Mouse (Mus musculus): ENCODE data around the gene Zc3hav1.

The Zc3hav1 gene

GRCm38 (mm10) chr6:38352451-38352850 is 2.0 kb downstream of the Zc3hav1 start:
- DNase-seq (ENCODE audit: inconsistent ontology term): no peak

- no peak for DNase-seq (ENCODE audit: inconsistent ontology term)
These were observed 2.5 kb downstream of the Zc3hav1 start for GRCm38 (mm10) chr6:38351930-38352329.

- DNase-seq (ENCODE audit: inconsistent ontology term): no peak
These were observed 4.6 kb downstream of the Zc3hav1 start for GRCm38 (mm10) chr6:38349806-38350205.

- DNase-seq (ENCODE audit: inconsistent ontology term): no peak
These were observed 5.5 kb downstream of the Zc3hav1 start for GRCm38 (mm10) chr6:38348811-38349453.

- DNase-seq (ENCODE audit: inconsistent ontology term): no peak
These were observed 6.5 kb downstream of the Zc3hav1 start for GRCm38 (mm10) chr6:38347875-38348274.

- no peak for DNase-seq (ENCODE audit: inconsistent ontology term)
These were observed 8.6 kb downstream of the Zc3hav1 start for GRCm38 (mm10) chr6:38345796-38346195.

GRCm38 (mm10) chr6:38344006-38344670 is 10.3 kb downstream of the Zc3hav1 start:
- no peak for DNase-seq (ENCODE audit: inconsistent ontology term)

- DNase-seq (ENCODE audit: inconsistent ontology term): no peak
These were observed 10.8 kb downstream of the Zc3hav1 start for GRCm38 (mm10) chr6:38343581-38343980.

GRCm38 (mm10) chr6:38342666-38342992 is 11.8 kb downstream of the Zc3hav1 start:
- DNase-seq (ENCODE audit: inconsistent ontology term): no peak

GRCm38 (mm10) chr6:38341751-38342665 is 12.4 kb downstream of the Zc3hav1 start:
- no peak for DNase-seq (ENCODE audit: inconsistent ontology term)

GRCm38 (mm10) chr6:38339078-38339477 is 15.3 kb downstream of the Zc3hav1 start:
- DNase-seq (ENCODE audit: inconsistent ontology term): no peak

GRCm38 (mm10) chr6:38337951-38338350 is 16.5 kb downstream of the Zc3hav1 start:
- no peak for DNase-seq (ENCODE audit: inconsistent ontology term)

GRCm38 (mm10) chr6:38337166-38337705 is 17.2 kb downstream of the Zc3hav1 start:
- no peak for DNase-seq (ENCODE audit: inconsistent ontology term)

- no peak for DNase-seq (ENCODE audit: inconsistent ontology term)
These were observed 19.1 kb downstream of the Zc3hav1 start for GRCm38 (mm10) chr6:38335264-38335663.

- peak; percentile 9 for DNase-seq (ENCODE audit: inconsistent ontology term)
These were observed 27.8 kb downstream of the Zc3hav1 start for GRCm38 (mm10) chr6:38326596-38326995.

- no peak for DNase-seq (ENCODE audit: inconsistent ontology term)
These were observed 33.8 kb downstream of the Zc3hav1 start for GRCm38 (mm10) chr6:38320621-38321020.

- DNase-seq (ENCODE audit: inconsistent ontology term): no peak
These were observed 38.4 kb downstream of the Zc3hav1 start for GRCm38 (mm10) chr6:38316050-38316449.

GRCm38 (mm10) chr6:38309741-38310140 is 44.7 kb downstream of the Zc3hav1 start:
- no peak for DNase-seq (ENCODE audit: inconsistent ontology term)

GRCm38 (mm10) chr6:38304981-38305380 is 49.4 kb downstream of the Zc3hav1 start:
- no peak for DNase-seq (ENCODE audit: inconsistent ontology term)

- peak; percentile 87 for DNase-seq (ENCODE audit: inconsistent ontology term)
These were observed 55.5 kb downstream of the Zc3hav1 start, which contains the start of gene Zc3hav1l for GRCm38 (mm10) chr6:38298761-38299401. Gene Zc3hav1l (minus strand): TSS chr6:38299259.

GRCm38 (mm10) chr6:38298246-38298635 is 56.2 kb downstream of the Zc3hav1 start:
- DNase-seq (ENCODE audit: inconsistent ontology term): peak; percentile 58
